Comparison of ENCODE assay signal across 25 mouse cellular contexts in genomic region chr6:52267221-52267620, GRCm38 (mm10). TPM values are rescaled to one million over a fixed set of nuclear protein-coding genes. Genes with fewer than 3 reads are reported as not detected.
DNase-seq lines count a peak whose midpoint lies in the region; ATAC-seq and TF ChIP-seq lines count a peak whose summit lies in the region.
"Had no signal": no experiment of that assay in that cellular context is flagged by ENCODE, and none has a peak within 500 bp of the region (broad histone marks: within the 10 kb centered on the region; RNA-seq: fewer than 3 reads in every experiment).

No protein-coding gene starts in this region.

- DNase-seq in kidney, postnatal 0 days (ENCODE audit: low spot score): peak; percentile 20
- peak; percentile 16 for DNase-seq in midbrain, embryonic 14.5 days
- DNase-seq in midbrain, embryonic 10.5 days (ENCODE audit: low spot score): no peak
- peak; percentile 12 for DNase-seq in forelimb bud, embryonic 11.5 days (ENCODE audit: low read depth, low spot score)
- DNase-seq in layer of hippocampus, adult 8-10 months (ENCODE audit: low spot score in 2 of 2): no peak
- DNase-seq in stomach, postnatal 0 days (ENCODE audit: low spot score): no peak
- DNase-seq: adrenal gland, adult 8-10 months; adrenal gland, postnatal 36 days; cerebellum, adult 8-10 months; cerebellum, postnatal 14 days; gastrocnemius, adult 2 months; gastrocnemius, postnatal 25 days had no signal

- no peak for TF ChIP-seq EP300 in stomach, postnatal 0 days (optimal IDR thresholded peaks at IDR 0.05)

- no peak overlapping the region for H3K27ac ChIP-seq in kidney, postnatal 0 days
- no peak overlapping the region for H3K27ac ChIP-seq in kidney, embryonic 15.5 days
- no peak overlapping the region for H3K27ac ChIP-seq in midbrain, embryonic 14.5 days (replicated peaks; ENCODE audit: low read depth, low read length)
- H3K27ac ChIP-seq in midbrain, embryonic 10.5 days (replicated peaks): no peak overlapping the region
- no peak overlapping the region for H3K27ac ChIP-seq in stomach, postnatal 0 days (replicated peaks)
- H3K27ac ChIP-seq: embryonic facial prominence, embryonic 12.5 days; forebrain, embryonic 12.5 days; gastrocnemius, adult 2 months; hindbrain, embryonic 10.5 days; hindbrain, embryonic 15.5 days had no signal

- H3K9me3 ChIP-seq in kidney, postnatal 0 days (replicated peaks; ENCODE audit: low read length): no peaks in the 10 kb centered on the region
- no peaks in the 10 kb centered on the region for H3K9me3 ChIP-seq in kidney, embryonic 15.5 days (replicated peaks)
- no peaks in the 10 kb centered on the region for H3K9me3 ChIP-seq in midbrain, embryonic 14.5 days (ENCODE audit: control insufficient read depth, low read length)
- no peaks in the 10 kb centered on the region for H3K9me3 ChIP-seq in midbrain, embryonic 10.5 days (replicated peaks)
- H3K9me3 ChIP-seq in stomach, postnatal 0 days (ENCODE audit: control insufficient read depth, low read length): no peaks in the 10 kb centered on the region
- H3K9me3 ChIP-seq: embryonic facial prominence, embryonic 12.5 days; forebrain, embryonic 12.5 days; heart, embryonic 12.5 days; hindbrain, embryonic 10.5 days; hindbrain, embryonic 15.5 days had no signal

- H3K9ac ChIP-seq in kidney, postnatal 0 days (ENCODE audit: low read depth, low read length): no peak overlapping the region
- no peak overlapping the region for H3K9ac ChIP-seq in kidney, embryonic 15.5 days
- no peak overlapping the region for H3K9ac ChIP-seq in midbrain, embryonic 14.5 days (replicated peaks; ENCODE audit: low read length)
- no peak overlapping the region for H3K9ac ChIP-seq in stomach, postnatal 0 days (ENCODE audit: low read length)
- H3K9ac ChIP-seq: embryonic facial prominence, embryonic 12.5 days; forebrain, embryonic 12.5 days; heart, embryonic 12.5 days; hindbrain, embryonic 15.5 days had no signal

- H3K4me3 ChIP-seq in kidney, postnatal 0 days (replicated peaks; ENCODE audit: low read depth, low read length): no peak overlapping the region
- H3K4me3 ChIP-seq in kidney, embryonic 15.5 days (replicated peaks): no peak overlapping the region
- H3K4me3 ChIP-seq in midbrain, embryonic 14.5 days (replicated peaks; ENCODE audit: low read depth, low read length): no peak overlapping the region
- no peak overlapping the region for H3K4me3 ChIP-seq in midbrain, embryonic 10.5 days
- H3K4me3 ChIP-seq in stomach, postnatal 0 days (ENCODE audit: low read depth, low read length): no peak overlapping the region
- H3K4me3 ChIP-seq: embryonic facial prominence, embryonic 12.5 days; forebrain, embryonic 12.5 days; gastrocnemius, adult 2 months; heart, embryonic 12.5 days; hindbrain, embryonic 10.5 days; hindbrain, embryonic 15.5 days had no signal

- ATAC-seq in kidney, postnatal 0 days (replicated peaks; ENCODE audit: low FRiP score, low read depth): no peak
- ATAC-seq in kidney, embryonic 15.5 days (replicated peaks; ENCODE audit: low FRiP score): no peak
- no peak for ATAC-seq in midbrain, embryonic 14.5 days (ENCODE audit: low FRiP score, low TSS enrichment)
- no peak for ATAC-seq in stomach, postnatal 0 days (ENCODE audit: low FRiP score, low TSS enrichment)
- ATAC-seq: forebrain, embryonic 16.5 days; inflammation-experienced regulatory T-cells, adult 6 months had no signal

- H3K4me1 ChIP-seq in kidney, postnatal 0 days (replicated peaks; ENCODE audit: insufficient read depth, low read length): no peaks in the 10 kb centered on the region
- peaks cover 8% of the 10 kb centered on the region for H3K4me1 ChIP-seq in kidney, embryonic 15.5 days
- no peaks in the 10 kb centered on the region for H3K4me1 ChIP-seq in midbrain, embryonic 14.5 days (ENCODE audit: control insufficient read depth, insufficient read depth, low read length)
- H3K4me1 ChIP-seq in midbrain, embryonic 10.5 days: no peaks in the 10 kb centered on the region
- H3K4me1 ChIP-seq in stomach, postnatal 0 days (replicated peaks; ENCODE audit: control insufficient read depth, insufficient read depth): no peaks in the 10 kb centered on the region
- H3K4me1 ChIP-seq: embryonic facial prominence, embryonic 12.5 days; forebrain, embryonic 12.5 days; heart, embryonic 12.5 days; hindbrain, embryonic 10.5 days had no signal

- TF ChIP-seq CTCF in kidney, postnatal 0 days (IDR thresholded peaks at IDR 0.05; ENCODE audit: low read depth): no peak
- TF ChIP-seq CTCF in stomach, postnatal 0 days (IDR thresholded peaks at IDR 0.05; ENCODE audit: low read depth): no peak

- 18% methylated on average over 5 of the region's 5 CpGs for WGBS in kidney, postnatal 0 days
- 14% methylated on average over 5 of the region's 5 CpGs for WGBS in kidney, embryonic 15.5 days
- 11% methylated on average over 5 of the region's 5 CpGs for WGBS in midbrain, embryonic 14.5 days
- WGBS in midbrain, embryonic 10.5 days: 20% methylated on average over 5 of the region's 5 CpGs
- 18% methylated on average over 5 of the region's 5 CpGs for WGBS in stomach, postnatal 0 days

- no peaks in the 10 kb centered on the region for H3K36me3 ChIP-seq in kidney, postnatal 0 days (ENCODE audit: insufficient read depth, low read length)
- no peaks in the 10 kb centered on the region for H3K36me3 ChIP-seq in kidney, embryonic 15.5 days
- no peaks in the 10 kb centered on the region for H3K36me3 ChIP-seq in midbrain, embryonic 14.5 days (ENCODE audit: control insufficient read depth, insufficient read depth, low read length)
- H3K36me3 ChIP-seq in midbrain, embryonic 10.5 days: no peaks in the 10 kb centered on the region
- no peaks in the 10 kb centered on the region for H3K36me3 ChIP-seq in stomach, postnatal 0 days (ENCODE audit: control insufficient read depth, insufficient read depth, low read length)
- H3K36me3 ChIP-seq: embryonic facial prominence, embryonic 12.5 days; forebrain, embryonic 12.5 days; heart, embryonic 12.5 days; hindbrain, embryonic 10.5 days; hindbrain, embryonic 15.5 days had no signal

- H3K4me2 ChIP-seq in kidney, postnatal 0 days (ENCODE audit: low read length): no peak overlapping the region
- no peak overlapping the region for H3K4me2 ChIP-seq in kidney, embryonic 15.5 days
- H3K4me2 ChIP-seq in midbrain, embryonic 14.5 days (ENCODE audit: low read length): no peak overlapping the region
- no peak overlapping the region for H3K4me2 ChIP-seq in stomach, postnatal 0 days (replicated peaks; ENCODE audit: low read depth)
- H3K4me2 ChIP-seq: embryonic facial prominence, embryonic 12.5 days; forebrain, embryonic 12.5 days; heart, embryonic 12.5 days; hindbrain, embryonic 15.5 days had no signal

- peaks cover 92% of the 10 kb centered on the region for H3K27me3 ChIP-seq in kidney, postnatal 0 days (ENCODE audit: insufficient read depth, low read length)
- peaks cover 98% of the 10 kb centered on the region for H3K27me3 ChIP-seq in kidney, embryonic 15.5 days
- peaks cover 97% of the 10 kb centered on the region for H3K27me3 ChIP-seq in midbrain, embryonic 14.5 days (ENCODE audit: control insufficient read depth, insufficient read depth, low read length)
- peaks cover 100% of the 10 kb centered on the region for H3K27me3 ChIP-seq in midbrain, embryonic 10.5 days (ENCODE audit: low read depth, poor library complexity, severe bottlenecking)
- H3K27me3 ChIP-seq in stomach, postnatal 0 days (ENCODE audit: control insufficient read depth, insufficient read depth, low read length): peaks cover 43% of the 10 kb centered on the region

RNA-seq across cellular contexts. Expression of gene Hoxa13, which starts 6.5 kb away (rescaled TPM):
- polyA plus RNA-seq in kidney, postnatal 0 days (2015; fragmentation: Nextera tagmentation; extraction: Ambion mirVana): not detected in 2 replicates
- polyA plus RNA-seq in kidney, embryonic 15.5 days (2015; fragmentation: Nextera tagmentation; extraction: Ambion mirVana): 0.13 and 0.43 TPM in 2 replicates
- not detected in 2 replicates for polyA plus RNA-seq in midbrain, embryonic 14.5 days (2014; fragmentation: Nextera tagmentation; extraction: Ambion mirVana)
- polyA plus RNA-seq in midbrain, embryonic 10.5 days (2016; fragmentation: Nextera tagmentation; extraction: Ambion mirVana): not detected in 2 replicates
- not detected for total RNA-seq in layer of hippocampus, adult 8-10 months (2022)
- not detected in 2 replicates for polyA plus RNA-seq in stomach, postnatal 0 days (2015; fragmentation: Nextera tagmentation; extraction: Ambion mirVana)
- total RNA-seq: adrenal gland, adult 8-10 months; adrenal gland, postnatal 36 days; common myeloid progenitor, adult 5-6 weeks; granulocyte monocyte progenitor cell, adult 5-6 weeks; heart, adult 8-10 months; heart, postnatal 25 days had no signal
- polyA plus RNA-seq: embryonic facial prominence, embryonic 12.5 days; forebrain, embryonic 12.5 days; forebrain, embryonic 16.5 days; heart, embryonic 12.5 days; heart, embryonic 16.5 days; hindbrain, embryonic 10.5 days; hindbrain, embryonic 15.5 days; inflammation-experienced regulatory T-cells, adult 6 months had no signal

RNA-seq across cellular contexts. Expression of gene Hoxa11, which starts 21.6 kb away (rescaled TPM):
- 24.7 and 27.7 TPM in 2 replicates for polyA plus RNA-seq in kidney, postnatal 0 days (2015; fragmentation: Nextera tagmentation; extraction: Ambion mirVana)
- 34.3 and 34.8 TPM in 2 replicates for polyA plus RNA-seq in kidney, embryonic 15.5 days (2015; fragmentation: Nextera tagmentation; extraction: Ambion mirVana)
- not detected in 2 replicates for polyA plus RNA-seq in midbrain, embryonic 14.5 days (2014; fragmentation: Nextera tagmentation; extraction: Ambion mirVana)
- polyA plus RNA-seq in midbrain, embryonic 10.5 days (2016; fragmentation: Nextera tagmentation; extraction: Ambion mirVana): not detected in 2 replicates
- not detected for total RNA-seq in layer of hippocampus, adult 8-10 months (2022)
- not detected in 2 replicates for polyA plus RNA-seq in stomach, postnatal 0 days (2015; fragmentation: Nextera tagmentation; extraction: Ambion mirVana)
- total RNA-seq: adrenal gland, adult 8-10 months; adrenal gland, postnatal 36 days; common myeloid progenitor, adult 5-6 weeks; granulocyte monocyte progenitor cell, adult 5-6 weeks; heart, adult 8-10 months; heart, postnatal 25 days had no signal
- polyA plus RNA-seq: forebrain, embryonic 12.5 days; forebrain, embryonic 16.5 days; heart, embryonic 12.5 days; heart, embryonic 16.5 days; hindbrain, embryonic 10.5 days; hindbrain, embryonic 15.5 days; inflammation-experienced regulatory T-cells, adult 6 months had no signal

RNA-seq across cellular contexts. Expression of gene Hoxa10, which starts 26.6 kb away (rescaled TPM):
- polyA plus RNA-seq in kidney, postnatal 0 days (2015; fragmentation: Nextera tagmentation; extraction: Ambion mirVana): 175 and 183 TPM in 2 replicates
- 157 and 172 TPM in 2 replicates for polyA plus RNA-seq in kidney, embryonic 15.5 days (2015; fragmentation: Nextera tagmentation; extraction: Ambion mirVana)
- not detected in 2 replicates for polyA plus RNA-seq in midbrain, embryonic 14.5 days (2014; fragmentation: Nextera tagmentation; extraction: Ambion mirVana)
- polyA plus RNA-seq in midbrain, embryonic 10.5 days (2016; fragmentation: Nextera tagmentation; extraction: Ambion mirVana): 0.06 TPM in 1 of 2 replicates, not detected in the other
- not detected for total RNA-seq in layer of hippocampus, adult 8-10 months (2022)
- 0.06 TPM in 1 of 2 replicates, not detected in the other for polyA plus RNA-seq in stomach, postnatal 0 days (2015; fragmentation: Nextera tagmentation; extraction: Ambion mirVana)
- total RNA-seq: heart, adult 8-10 months; heart, postnatal 25 days had no signal
- polyA plus RNA-seq: forebrain, embryonic 12.5 days; forebrain, embryonic 16.5 days; heart, embryonic 16.5 days; hindbrain, embryonic 10.5 days; inflammation-experienced regulatory T-cells, adult 6 months had no signal

RNA-seq across cellular contexts. Expression of gene Hoxa9, which starts 36.3 kb away (rescaled TPM):
- 57.3 and 57.8 TPM in 2 replicates for polyA plus RNA-seq in kidney, postnatal 0 days (2015; fragmentation: Nextera tagmentation; extraction: Ambion mirVana)
- polyA plus RNA-seq in kidney, embryonic 15.5 days (2015; fragmentation: Nextera tagmentation; extraction: Ambion mirVana): 53.4 and 65.1 TPM in 2 replicates
- not detected in 2 replicates for polyA plus RNA-seq in midbrain, embryonic 14.5 days (2014; fragmentation: Nextera tagmentation; extraction: Ambion mirVana)
- not detected in 2 replicates for polyA plus RNA-seq in midbrain, embryonic 10.5 days (2016; fragmentation: Nextera tagmentation; extraction: Ambion mirVana)
- not detected for total RNA-seq in layer of hippocampus, adult 8-10 months (2022)
- 0.13 and 0.61 TPM in 2 replicates for polyA plus RNA-seq in stomach, postnatal 0 days (2015; fragmentation: Nextera tagmentation; extraction: Ambion mirVana)
- total RNA-seq: heart, adult 8-10 months; heart, postnatal 25 days had no signal
- polyA plus RNA-seq: embryonic facial prominence, embryonic 12.5 days; forebrain, embryonic 12.5 days; forebrain, embryonic 16.5 days; hindbrain, embryonic 10.5 days had no signal

RNA-seq across cellular contexts. Expression of gene Hoxa7, which starts 45.6 kb away (rescaled TPM):
- 29.7 and 31.7 TPM in 2 replicates for polyA plus RNA-seq in kidney, postnatal 0 days (2015; fragmentation: Nextera tagmentation; extraction: Ambion mirVana)
- polyA plus RNA-seq in kidney, embryonic 15.5 days (2015; fragmentation: Nextera tagmentation; extraction: Ambion mirVana): 26.7 and 27.2 TPM in 2 replicates
- polyA plus RNA-seq in midbrain, embryonic 14.5 days (2014; fragmentation: Nextera tagmentation; extraction: Ambion mirVana): not detected in 2 replicates
- not detected in 2 replicates for polyA plus RNA-seq in midbrain, embryonic 10.5 days (2016; fragmentation: Nextera tagmentation; extraction: Ambion mirVana)
- not detected for total RNA-seq in layer of hippocampus, adult 8-10 months (2022)
- 8.1 and 8.5 TPM in 2 replicates for polyA plus RNA-seq in stomach, postnatal 0 days (2015; fragmentation: Nextera tagmentation; extraction: Ambion mirVana)
- polyA plus RNA-seq: forebrain, embryonic 12.5 days; forebrain, embryonic 16.5 days; heart, embryonic 12.5 days; hindbrain, embryonic 10.5 days; inflammation-experienced regulatory T-cells, adult 6 months had no signal

Comparison
In these comparisons a context has a peak if more than half of its experiments do, and no peak if none do; other contexts are left out.
1. DNase-seq: peak in kidney, postnatal 0 days (single experiment), midbrain, embryonic 14.5 days (single experiment) and forelimb bud, embryonic 11.5 days (single experiment); none in midbrain, embryonic 10.5 days (single experiment), layer of hippocampus, adult 8-10 months (0 of 2) and stomach, postnatal 0 days (single experiment).
2. RNA of gene Hoxa11, which starts 21.6 kb away (polyA plus RNA-seq): 34.3 to 34.8 TPM in kidney, embryonic 15.5 days and 24.7 to 27.7 TPM in kidney, postnatal 0 days; not detected in midbrain, embryonic 14.5 days, not detected in midbrain, embryonic 10.5 days and not detected in stomach, postnatal 0 days; every median in the first group is over 10 times any median in the second.
3. RNA of gene Hoxa10, which starts 26.6 kb away (polyA plus RNA-seq): 175 to 183 TPM in kidney, postnatal 0 days and 157 to 172 TPM in kidney, embryonic 15.5 days; 0.06 TPM in midbrain, embryonic 10.5 days, not detected in midbrain, embryonic 14.5 days and 0.06 TPM in stomach, postnatal 0 days; every median in the first group is over 100 times any median in the second.